Mouse (Mus musculus) MEL (cell line): ENCODE data around the gene Piezo1. TPM values are rescaled to one million over a fixed set of nuclear protein-coding genes. Genes with fewer than 3 reads are reported as not detected.
A peak's percentile ranks its signal among the peaks of the same experiment; 100 is the strongest.

Source experiments
- DNase-seq: peaks from one replicate; pipeline ENCODE4 v3.0.0; 2011; ENCODE audit warnings: low read depth, low spot score
- H3K27ac ChIP-seq: 2 replicates; pipeline ENCODE4 v1.5.1; 2012; ENCODE audit warnings: low read depth, mild to moderate bottlenecking, control low read depth, low read length, moderate library complexity; ENCODE audit not compliant: control insufficient read depth
- H3K27me3 ChIP-seq, 2 experiments: fragments of 150-350 bp in 1 of 2; sonication (generic) in 1 of 2; 2 replicates each; pipeline ENCODE4 v1.6.1; 2012; ENCODE audit warnings: low read length in 2 of 2, mild to moderate bottlenecking in 2 of 2, improper control_type of control experiment in 1 of 2, moderate library complexity in 1 of 2; ENCODE audit not compliant: insufficient read depth in 2 of 2, control insufficient read depth in 1 of 2
- H3K36me3 ChIP-seq, 2 experiments: 2 replicates each; pipeline ENCODE4 v1.6.1; 2012 to 2014; ENCODE audit warnings: low read length in 2 of 2, improper control_type of control experiment in 1 of 2, inconsistent platforms in 1 of 2, mild to moderate bottlenecking in 1 of 2; ENCODE audit not compliant: insufficient read depth in 2 of 2, control insufficient read depth in 1 of 2
- H3K4me1 ChIP-seq, 2 experiments: fragments of 150-350 bp in 1 of 2; sonication (generic) in 1 of 2; 2 replicates each; pipeline ENCODE4 v1.6.1; 2012; ENCODE audit warnings: low read length in 2 of 2, improper control_type of control experiment in 1 of 2, mild to moderate bottlenecking in 1 of 2; ENCODE audit not compliant: insufficient read depth in 2 of 2, control insufficient read depth in 1 of 2
- H3K4me3 ChIP-seq, 2 experiments: fragments of 150-350 bp in 1 of 2; sonication (generic) in 1 of 2; 2 replicates each; pipeline ENCODE4 v1.5.1; 2012; ENCODE audit warnings: low read depth in 2 of 2, low read length in 2 of 2, mild to moderate bottlenecking in 2 of 2, moderate library complexity in 2 of 2, control low read depth in 1 of 2, improper control_type of control experiment in 1 of 2; ENCODE audit not compliant: control insufficient read depth in 1 of 2, insufficient read depth in 1 of 2
- H3K79me2 ChIP-seq: 2 replicates; pipeline ENCODE4 v1.6.1; 2012; ENCODE audit warnings: mild to moderate bottlenecking, low read length, moderate library complexity; ENCODE audit not compliant: control insufficient read depth, poor library complexity, insufficient read depth
- H3K9ac ChIP-seq: 2 replicates; pipeline ENCODE4 v1.6.1; 2012; ENCODE audit warnings: low read depth, mild to moderate bottlenecking, control low read depth, low read length, moderate library complexity; ENCODE audit not compliant: control insufficient read depth, poor library complexity, severe bottlenecking
- H3K9me3 ChIP-seq: fragments of 150-350 bp; sonication (generic); replicated peaks from 2 replicates; pipeline ENCODE4 v1.6.1; 2012; ENCODE audit warnings: mild to moderate bottlenecking, low read length, improper control_type of control experiment, moderate library complexity; ENCODE audit not compliant: insufficient read depth
- CTCF ChIP-seq, 3 experiments: IDR thresholded peaks in 2 of 3; conservative IDR thresholded peaks in 1 of 3; 2 replicates each; pipeline ENCODE4 v1.5.1; 2011 to 2012; ENCODE audit warnings: low read length in 3 of 3, low read depth in 2 of 3, mild to moderate bottlenecking in 2 of 3, improper control_type of control experiment in 1 of 3, inconsistent platforms in 1 of 3, mixed read lengths in 1 of 3, moderate library complexity in 1 of 3; ENCODE audit not compliant: control insufficient read depth in 1 of 3, insufficient read depth in 1 of 3, poor library complexity in 1 of 3, severe bottlenecking in 1 of 3
- EP300 ChIP-seq, 2 experiments: IDR thresholded peaks; 2 replicates each; pipeline ENCODE4 v1.6.1; 2011; ENCODE audit warnings: improper control_type of control experiment in 2 of 2, low read length in 2 of 2, low read depth in 1 of 2, mild to moderate bottlenecking in 1 of 2
- ETS1 ChIP-seq: IDR thresholded peaks from 2 replicates; pipeline ENCODE4 v1.6.1; 2012; ENCODE audit warnings: low read depth, mild to moderate bottlenecking, inconsistent platforms, low read length, improper control_type of control experiment, moderate library complexity
- HCFC1 ChIP-seq: IDR thresholded peaks from 2 replicates; pipeline ENCODE4 v1.6.1; 2012; ENCODE audit warnings: low read depth, mild to moderate bottlenecking, inconsistent platforms, low read length, improper control_type of control experiment, moderate library complexity
- MAX ChIP-seq: IDR thresholded peaks from 2 replicates; pipeline ENCODE4 v1.6.1; 2011; ENCODE audit warnings: low read length, improper control_type of control experiment
- MAZ ChIP-seq: IDR thresholded peaks from 2 replicates; pipeline ENCODE4 v1.6.1; 2012; ENCODE audit warnings: low read depth, mild to moderate bottlenecking, inconsistent platforms, low read length, improper control_type of control experiment
- MXI1 ChIP-seq: IDR thresholded peaks from 2 replicates; pipeline ENCODE4 v1.6.1; 2011; ENCODE audit warnings: mild to moderate bottlenecking, low read depth, low read length, improper control_type of control experiment
- MYC ChIP-seq: IDR thresholded peaks from 2 replicates; pipeline ENCODE4 v1.6.1; 2011; ENCODE audit warnings: low read depth, mild to moderate bottlenecking, low read length, improper control_type of control experiment, moderate library complexity
- NELFE ChIP-seq: IDR thresholded peaks from 2 replicates; pipeline ENCODE4 v1.6.1; 2011; ENCODE audit warnings: low read depth, low read length, improper control_type of control experiment
- POLR2A ChIP-seq, 2 experiments: IDR thresholded peaks; 2 replicates each; pipeline ENCODE4 v1.6.1; 2011 to 2012; ENCODE audit warnings: low read length in 2 of 2, mild to moderate bottlenecking in 2 of 2, control low read depth in 1 of 2, improper control_type of control experiment in 1 of 2, low read depth in 1 of 2, moderate library complexity in 1 of 2; ENCODE audit not compliant: control insufficient read depth in 1 of 2, insufficient read depth in 1 of 2, poor library complexity in 1 of 2
- SIN3A ChIP-seq: IDR thresholded peaks from 2 replicates; pipeline ENCODE4 v1.6.1; 2012; ENCODE audit warnings: low read length, improper control_type of control experiment, inconsistent platforms
- TAL1 ChIP-seq: IDR thresholded peaks from 2 replicates; pipeline ENCODE4 v1.6.1; 2012; ENCODE audit warnings: mild to moderate bottlenecking, inconsistent platforms, low read length, moderate library complexity, mixed read lengths
- USF1 ChIP-seq: IDR thresholded peaks from 2 replicates; pipeline ENCODE4 v1.6.1; 2014; ENCODE audit warnings: low read depth, mild to moderate bottlenecking, inconsistent platforms, low read length, improper control_type of control experiment, moderate library complexity
- ZKSCAN1 ChIP-seq: IDR thresholded peaks from 2 replicates; pipeline ENCODE4 v1.6.1; 2012; ENCODE audit warnings: low read depth, mild to moderate bottlenecking, inconsistent platforms, low read length, improper control_type of control experiment, moderate library complexity
- polyA plus RNA-seq, 2 experiments: library from polyadenylated mRNA; stranded (reverse) in 1 of 2; unstranded in 1 of 2; fragments of >175 nt in 1 of 2; fragments of >200 nt in 1 of 2; gene quantifications; 2 replicates each; pipeline versions ENCODE4 v1.2.1 to v1.2.4; 2012; ENCODE audit warnings: low replicate concordance in 2 of 2, low read depth in 1 of 2; ENCODE audit not compliant: insufficient read length in 2 of 2, insufficient read depth in 1 of 2, missing spikeins in 1 of 2
- total RNA-seq: library from RNA; depleted of rRNA; stranded (reverse); fragments of 300-350 nt; gene quantifications from 2 replicates; pipeline ENCODE4 v1.2.3, GENCODE M21; 2012

The Piezo1 gene
- total and polyA plus RNA-seq, 3 experiments: 35.1 to 223 (median 144) TPM

- no peaks in the 10 kb centered on the region for H3K9me3 ChIP-seq
- peak; percentile 85 for DNase-seq
- no peaks in the 10 kb centered on the region for H3K27me3 ChIP-seq
- no peak for TF ChIP-seq USF1
- peak; percentile 16; the same call in 1 of the 2 replicates for TF ChIP-seq ETS1
- TF ChIP-seq MAZ: peak; percentile 19; the same call in 1 of the 2 replicates
- no peak for TF ChIP-seq ZKSCAN1
- 0 out of 2 replicates have a peak, but pooled peaks have one; percentile 6 for TF ChIP-seq TAL1
- TF ChIP-seq SIN3A: peak; percentile 60; the same call in 1 of the 2 replicates
- TF ChIP-seq MXI1: no peak
- TF ChIP-seq POLR2A (IDR thresholded peaks at IDR 0.05; ENCODE audit: control insufficient read depth in 1 of 2, insufficient read depth in 1 of 2, low read depth in 1 of 2, low read length in 2 of 2, poor library complexity in 1 of 2): no peak
- TF ChIP-seq HCFC1: peak; percentile 15; the same call in 1 of the 2 replicates
- TF ChIP-seq NELFE: 0 out of 2 replicates have a peak, but pooled peaks have one; percentile 1
- no peak for TF ChIP-seq EP300 (IDR thresholded peaks at IDR 0.05; ENCODE audit: low read depth in 1 of 2, low read length in 2 of 2)
- H3K9ac ChIP-seq: peak overlapping the region; percentile 92
- peaks cover 6 to 19% of the 10 kb centered on the region in 2 experiments for H3K4me1 ChIP-seq
- H3K4me3 ChIP-seq: peak overlapping the region; percentile 90 to 97
- H3K27ac ChIP-seq: peak overlapping the region; percentile 69
- H3K79me2 ChIP-seq: peaks cover 21% of the 10 kb centered on the region
- peaks cover 0 to 13% of the 10 kb centered on the region in 2 experiments; a peak in 3 of 4 replicates for H3K36me3 ChIP-seq
Measured at GRCm38 (mm10) chr8:122474951-122475560, 76.1 kb downstream of the Piezo1 start.

- Histone ChIP-seq H3K27me3 (no peaks in the 10 kb centered on the region), H3K27ac (peak overlapping the region; percentile 69), H3K4me3 (0 out of 4 replicates have a peak overlapping the region, but pooled peaks of 1 of the 2 experiments have one; percentile 0), H3K36me3 (peaks cover 0 to 13% of the 10 kb centered on the region in 2 experiments; a peak in 3 of 4 replicates), H3K79me2 (peaks cover 21% of the 10 kb centered on the region), H3K9ac (peak overlapping the region; percentile 92), H3K4me1 (peaks cover 6 to 19% of the 10 kb centered on the region in 2 experiments), H3K9me3 (no peaks in the 10 kb centered on the region)
- TF ChIP-seq MAX: peak; percentile 37; the same call in 1 of the 2 replicates
- TF ChIP-seq MYC: peak; percentile 65
- TF ChIP-seq CTCF (IDR thresholded peaks at IDR 0.05 in 2 of 3, conservative IDR thresholded peaks at IDR 0.05 in 1 of 3; ENCODE audit: control insufficient read depth in 1 of 3, insufficient read depth in 1 of 3, low read depth in 2 of 3, low read length in 3 of 3, poor library complexity in 1 of 3, severe bottlenecking in 1 of 3): no peak
- no peak for TF ChIP-seq ETS1
- peak; percentile 47 for TF ChIP-seq SIN3A
- TF ChIP-seq POLR2A (IDR thresholded peaks at IDR 0.05; ENCODE audit: control insufficient read depth in 1 of 2, insufficient read depth in 1 of 2, low read depth in 1 of 2, low read length in 2 of 2, poor library complexity in 1 of 2): peak; percentile 24 to 34; a peak in 1 of 4 replicates
- peak; percentile 75 for TF ChIP-seq USF1
- TF ChIP-seq MXI1: peak; percentile 57
- peak; percentile 80 for DNase-seq
Measured at GRCm38 (mm10) chr8:122473911-122474421, 77.2 kb downstream of the Piezo1 start.
